23 mouse cellular contexts compared by ENCODE assay signal in genomic region chr2:79920438-79920837, GRCm38 (mm10).
"Had no signal": no experiment of that assay in that cellular context is flagged by ENCODE, and none has a peak within 500 bp of the region (broad histone marks: within the 10 kb centered on the region; RNA-seq: fewer than 3 reads in every experiment).

No protein-coding gene starts in this region.

- DNase-seq: kidney, adult 11 months; layer of hippocampus, adult 9-11 months; liver; lung, adult 18-20 months; lung, postnatal 10 days; lung, postnatal 36 days; retina, postnatal 1 day; right cerebral cortex, postnatal 25 days; spleen, adult 18-20 months; thymus, adult 18-20 months; thymus, postnatal 36 days had no signal

- H3K4me3 ChIP-seq: layer of hippocampus, adult 2 months; limb, embryonic 10.5 days; limb, embryonic 13.5 days; liver, embryonic 12.5 days; liver, embryonic 15.5 days; lung, embryonic 15.5 days; megakaryocyte, embryonic 14.5 days; midbrain, embryonic 10.5 days; midbrain, embryonic 13.5 days; neural tube, embryonic 12.5 days; stomach, embryonic 15.5 days had no signal

- H3K4me1 ChIP-seq: limb, embryonic 10.5 days; limb, embryonic 13.5 days; liver, embryonic 12.5 days; liver, embryonic 15.5 days; lung, embryonic 15.5 days; megakaryocyte, embryonic 14.5 days; midbrain, embryonic 10.5 days; midbrain, embryonic 13.5 days; neural tube, embryonic 12.5 days; stomach, embryonic 15.5 days had no signal

- H3K27ac ChIP-seq: limb, embryonic 10.5 days; limb, embryonic 13.5 days; liver, embryonic 12.5 days; liver, embryonic 15.5 days; lung, embryonic 15.5 days; midbrain, embryonic 10.5 days; midbrain, embryonic 13.5 days; neural tube, embryonic 12.5 days; stomach, embryonic 15.5 days had no signal

- ATAC-seq: liver, embryonic 12.5 days; midbrain, embryonic 13.5 days; midbrain, embryonic 16.5 days had no signal

- H3K4me2 ChIP-seq: limb, embryonic 13.5 days; liver, embryonic 12.5 days; liver, embryonic 15.5 days; lung, embryonic 15.5 days; midbrain, embryonic 13.5 days; neural tube, embryonic 12.5 days; stomach, embryonic 15.5 days had no signal

- H3K27me3 ChIP-seq: limb, embryonic 13.5 days; liver, embryonic 12.5 days; liver, embryonic 15.5 days; lung, embryonic 15.5 days; megakaryocyte, embryonic 14.5 days; midbrain, embryonic 13.5 days; neural tube, embryonic 12.5 days; stomach, embryonic 15.5 days had no signal

- H3K9me3 ChIP-seq: limb, embryonic 10.5 days; limb, embryonic 13.5 days; liver, embryonic 12.5 days; liver, embryonic 15.5 days; lung, embryonic 15.5 days; megakaryocyte, embryonic 14.5 days; midbrain, embryonic 10.5 days; midbrain, embryonic 13.5 days; neural tube, embryonic 12.5 days; stomach, embryonic 15.5 days had no signal

- H3K36me3 ChIP-seq: limb, embryonic 10.5 days; limb, embryonic 13.5 days; liver, embryonic 12.5 days; liver, embryonic 15.5 days; lung, embryonic 15.5 days; midbrain, embryonic 10.5 days; midbrain, embryonic 13.5 days; neural tube, embryonic 12.5 days; stomach, embryonic 15.5 days had no signal

- H3K9ac ChIP-seq: limb, embryonic 13.5 days; liver, embryonic 12.5 days; liver, embryonic 15.5 days; lung, embryonic 15.5 days; midbrain, embryonic 13.5 days; neural tube, embryonic 12.5 days; stomach, embryonic 15.5 days had no signal
